Mouse (Mus musculus): ENCODE data around the gene Ccdc83.

The Ccdc83 gene

GRCm38 (mm10) chr7:90265289-90265970 is at the start of gene Ccdc83:
Ccdc83 (minus strand) TSS chr7:90265777.
- peak; percentile 82 for DNase-seq (ENCODE audit: low spot score)

DNA sequence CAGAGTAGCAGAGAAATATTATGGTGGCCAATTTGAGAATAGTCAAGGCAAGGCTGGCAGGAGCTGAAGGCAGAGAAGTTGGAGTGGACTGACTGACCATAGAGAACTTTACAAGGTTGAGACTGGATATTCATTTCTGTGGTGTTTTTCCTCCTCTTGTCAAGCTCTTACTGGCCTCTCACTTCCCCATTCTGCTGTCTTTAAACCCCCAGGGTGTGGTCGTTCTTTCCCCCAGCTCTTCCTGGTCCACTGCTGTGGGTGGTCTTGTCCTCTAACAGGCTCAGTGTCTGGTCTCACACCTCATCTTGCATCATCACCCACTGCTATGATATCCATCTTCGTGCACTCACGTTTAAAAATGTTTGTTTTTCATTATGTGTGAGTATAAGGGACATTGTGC is 47.8 kb upstream of the Ccdc83 start:
- no peak for DNase-seq (ENCODE audit: low spot score)

GRCm38 (mm10) chr7:90312151-90312883 is 46.7 kb upstream of the Ccdc83 start:
- no peak for DNase-seq (ENCODE audit: low spot score)

DNA sequence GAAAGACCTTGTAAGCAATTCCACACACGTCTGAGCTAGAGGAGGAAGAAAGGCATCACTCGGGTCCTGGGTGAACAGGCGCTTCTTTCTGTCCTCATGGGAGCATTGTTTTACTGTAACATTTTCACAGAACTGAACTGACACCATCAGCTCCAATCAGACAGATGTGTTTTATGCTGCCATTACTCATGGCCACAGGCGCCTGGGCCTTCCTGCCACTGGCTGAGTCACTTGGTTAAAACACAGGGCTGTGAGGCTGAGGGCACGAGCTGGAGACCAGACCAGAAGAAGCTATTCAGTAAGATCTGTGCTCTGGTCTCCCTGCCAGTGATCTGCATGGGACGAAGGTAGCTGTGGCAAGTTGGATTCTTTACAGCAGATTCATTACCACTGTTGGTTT is 42.4 kb upstream of the Ccdc83 start:
- peak; percentile 42 for DNase-seq (ENCODE audit: low spot score)

GRCm38 (mm10) chr7:90306968-90307367 is 41.4 kb upstream of the Ccdc83 start:
- no peak for DNase-seq (ENCODE audit: low spot score)

- no peak for DNase-seq (ENCODE audit: low spot score)
These were observed 40.5 kb upstream of the Ccdc83 start for GRCm38 (mm10) chr7:90306079-90306478.

GRCm38 (mm10) chr7:90302647-90303552 is 37.3 kb upstream of the Ccdc83 start:
- DNase-seq (ENCODE audit: low spot score) = no peak

DNA sequence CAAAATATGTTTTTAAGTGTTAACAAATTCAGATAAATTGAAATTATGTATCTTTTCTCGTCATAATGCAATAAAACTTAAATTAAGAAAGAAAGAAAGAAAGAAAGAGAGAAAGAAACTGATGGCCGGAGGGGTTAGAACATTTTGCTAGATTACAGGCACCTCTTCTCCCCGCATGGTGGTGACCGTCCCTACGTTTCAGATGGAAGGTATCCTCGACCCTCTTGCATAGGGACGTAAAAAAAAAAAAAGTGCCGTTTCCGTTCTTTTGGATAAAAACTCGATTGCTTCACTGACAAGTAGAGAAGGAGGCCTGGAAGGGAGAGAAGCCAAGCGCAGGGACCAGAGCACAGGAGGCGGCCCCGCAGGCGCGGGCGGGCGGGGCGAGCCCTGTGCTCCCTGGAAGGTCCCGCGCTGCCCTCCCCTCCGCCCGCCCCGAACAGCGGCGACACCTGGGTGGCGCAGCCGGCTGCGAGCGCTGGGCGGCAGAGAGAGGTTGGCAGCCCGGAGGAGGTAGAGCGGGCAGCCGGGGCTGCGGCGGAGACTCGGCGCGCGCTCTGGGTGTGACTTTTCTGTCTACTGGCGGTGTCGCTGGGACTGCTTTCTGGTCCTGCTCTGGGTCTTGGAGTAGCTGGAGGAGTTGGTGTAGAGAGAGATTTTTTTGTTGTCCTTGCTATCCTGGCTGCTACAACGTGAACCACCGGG is 36.5 kb upstream of the Ccdc83 start, which contains the start of gene Sytl2:
TSS of gene Sytl2 (plus strand) at position 311 of the 705 bp plus-strand sequence.
- DNase-seq (ENCODE audit: low spot score) = peak; percentile 15

DNA sequence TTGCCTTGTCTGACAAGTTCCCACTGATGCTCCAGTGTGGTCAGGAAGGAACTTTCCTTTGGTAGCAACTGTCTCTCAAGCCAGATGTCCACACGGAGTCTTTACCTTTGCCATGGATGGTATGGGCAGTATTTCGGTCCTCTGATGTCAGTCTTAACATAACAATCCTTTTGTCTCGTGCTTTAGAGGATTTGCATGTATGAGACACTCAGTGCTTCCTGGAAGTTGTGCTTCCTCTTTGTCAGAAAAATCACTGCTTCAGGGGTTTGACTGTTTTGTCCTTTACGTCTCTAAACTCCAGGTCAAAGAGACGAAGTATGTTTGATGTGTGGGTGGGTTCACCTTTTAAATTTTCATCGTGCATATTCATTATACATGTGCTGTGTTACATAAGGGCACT is 26.3 kb upstream of the Ccdc83 start:
- DNase-seq (ENCODE audit: low spot score) = no peak

DNA sequence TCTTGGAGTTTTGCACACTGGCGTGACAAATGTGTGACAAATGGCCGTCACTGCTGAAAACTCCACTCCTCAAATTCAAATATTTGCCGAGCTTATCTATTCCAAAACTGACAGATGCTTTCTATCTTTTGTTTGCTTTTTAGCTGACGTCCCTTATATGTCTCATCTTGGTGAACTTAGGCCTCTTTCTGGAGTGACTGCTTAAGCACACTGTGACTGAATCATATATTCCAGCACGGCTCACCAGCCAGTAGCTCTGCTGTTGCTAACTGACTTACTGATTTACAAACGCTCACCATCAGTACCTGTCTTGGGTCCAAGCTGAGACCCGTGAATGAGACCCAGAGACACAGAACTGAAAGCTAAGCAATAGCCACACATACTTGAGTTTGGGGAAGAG is 19.2 kb upstream of the Ccdc83 start:
- DNase-seq (ENCODE audit: low spot score) = no peak

GRCm38 (mm10) chr7:90282786-90283185 is 17.2 kb upstream of the Ccdc83 start:
- no peak for DNase-seq (ENCODE audit: low spot score)

- DNase-seq (ENCODE audit: low spot score) = no peak
These were observed 16.4 kb upstream of the Ccdc83 start for GRCm38 (mm10) chr7:90281759-90282546.

GRCm38 (mm10) chr7:90280878-90281277 is 15.3 kb upstream of the Ccdc83 start:
- DNase-seq (ENCODE audit: low spot score) = no peak

GRCm38 (mm10) chr7:90280274-90280875 is 14.8 kb upstream of the Ccdc83 start:
- peak; percentile 44 for DNase-seq (ENCODE audit: low spot score)

GRCm38 (mm10) chr7:90279136-90279535 is 13.6 kb upstream of the Ccdc83 start:
- no peak for DNase-seq (ENCODE audit: low spot score)

DNA sequence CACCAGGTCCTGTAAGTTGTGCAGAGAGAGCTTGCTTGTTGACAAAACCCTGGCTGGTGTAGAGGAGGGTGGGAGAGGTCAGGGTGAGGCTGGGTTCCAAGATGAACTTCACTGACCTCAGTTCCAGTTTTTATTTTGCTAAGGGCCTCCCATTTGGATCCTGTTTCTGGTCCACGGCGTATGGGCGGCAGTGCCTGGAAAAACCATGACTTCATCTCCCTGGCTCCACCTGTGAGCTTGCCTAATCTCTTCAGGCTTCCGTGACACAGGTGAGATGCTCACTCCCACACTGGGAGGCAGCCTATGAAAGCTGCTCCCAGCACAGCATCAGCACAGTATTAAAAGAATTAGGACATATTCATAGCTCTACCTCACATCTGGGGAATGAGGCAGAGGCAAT is 12.2 kb upstream of the Ccdc83 start:
- no peak for DNase-seq (ENCODE audit: low spot score)

- DNase-seq (ENCODE audit: low spot score) = no peak
These were observed 11.7 kb upstream of the Ccdc83 start for GRCm38 (mm10) chr7:90277246-90277645.

GRCm38 (mm10) chr7:90274561-90275100 is 9.1 kb upstream of the Ccdc83 start:
- no peak for DNase-seq (ENCODE audit: low spot score)

- DNase-seq (ENCODE audit: low spot score) = no peak
These were observed 4.6 kb upstream of the Ccdc83 start for GRCm38 (mm10) chr7:90270141-90270540.

DNA sequence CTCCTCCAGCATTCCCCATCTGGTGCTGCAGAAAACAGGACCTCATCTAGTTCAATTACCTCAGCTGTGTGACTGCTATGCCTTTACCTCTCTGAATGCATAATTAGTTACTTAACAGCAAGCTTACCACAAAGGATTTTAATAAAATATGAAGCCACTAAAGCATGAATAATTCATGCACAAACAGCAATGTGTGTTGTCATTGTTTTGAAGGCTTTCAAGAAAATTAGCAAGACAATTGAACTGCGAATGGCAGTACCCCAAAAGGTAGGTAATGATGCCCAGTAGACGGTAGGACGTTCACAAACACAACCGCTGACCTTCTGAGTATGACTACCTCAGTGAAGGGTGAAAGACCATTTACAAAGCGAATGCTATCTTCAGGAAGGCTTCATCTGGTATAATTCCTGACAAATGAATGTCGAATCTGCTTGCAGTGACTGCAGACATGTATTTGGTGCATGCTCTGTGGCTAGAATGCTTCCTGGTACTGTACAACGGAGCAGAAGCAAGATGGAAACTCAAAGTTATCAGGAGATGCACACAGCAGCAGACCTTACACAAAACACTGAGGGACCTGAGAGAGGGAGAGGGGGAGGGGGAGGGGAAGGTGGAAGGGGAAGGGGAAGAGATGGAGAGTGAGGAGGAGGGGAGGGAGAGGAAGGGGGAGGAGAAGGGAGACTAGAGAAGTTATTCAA is 3.5 kb downstream of the Ccdc83 start:
- DNase-seq (ENCODE audit: low spot score) = no peak

Measured in layer of hippocampus, adult 11-12 months (tissue).